Mouse (Mus musculus) embryo, embryonic 11.5 days (tissue): ENCODE data around the gene Ncaph.
"Not testable (repeated sequence)": the region's sequence is repeated elsewhere in the genome, so short reads cannot be mapped to it uniquely, and the experiment has no call there.

Experiments used
- DNase-seq: peaks from one replicate; pipeline ENCODE4 v3.0.0-alpha.2; 2012; ENCODE audit warnings: low read depth, low spot score

Ncaph gene

GRCm38 (mm10) chr2:127133621-127134461, at the start of gene Ncaph:
TSS of gene Ncaph (minus strand) at chr2:127133954.
- peak; percentile 89 for DNase-seq

DNA sequence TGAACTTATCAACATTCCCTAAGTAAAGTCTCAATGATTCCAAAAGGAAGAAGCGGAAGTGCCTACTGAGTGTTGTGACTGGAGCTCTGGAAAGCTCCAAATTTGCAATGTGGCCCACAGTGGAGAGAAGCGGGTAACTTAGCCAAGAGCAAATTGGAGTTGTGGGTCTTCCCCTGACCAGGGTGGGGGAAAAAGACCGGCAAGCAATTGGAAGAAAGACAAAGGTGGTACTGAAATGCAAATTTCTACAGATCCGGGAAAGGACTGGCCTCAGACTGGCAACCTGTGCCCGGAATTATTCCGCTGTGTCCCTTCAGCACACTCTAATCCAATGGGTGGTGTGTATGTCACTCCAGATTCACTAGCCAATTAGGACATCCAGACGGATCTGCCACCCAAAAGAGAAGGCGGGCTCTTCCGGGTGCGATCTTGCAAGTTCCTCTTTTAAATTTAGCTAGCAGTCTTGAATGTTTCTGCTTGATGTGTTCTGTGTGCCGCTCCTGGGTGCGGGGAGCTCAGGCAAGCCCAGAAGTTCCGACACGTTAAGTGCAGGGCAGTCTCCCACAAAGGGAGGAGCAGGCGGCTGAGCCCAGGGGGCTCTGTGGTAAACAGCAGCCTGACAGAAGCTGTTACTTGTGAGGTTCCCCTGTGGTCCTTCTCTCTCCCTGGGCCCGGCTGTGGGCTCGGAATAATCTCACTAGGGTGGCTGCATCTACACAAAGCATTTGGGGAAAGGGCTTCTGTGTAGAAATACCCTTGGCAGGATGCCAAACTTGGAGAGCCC, 49.0 kb upstream of the Ncaph start:
- DNase-seq: peak; percentile 56

GRCm38 (mm10) chr2:127166261-127166660, 32.5 kb upstream of the Ncaph start:
- DNase-seq: not testable (repeated sequence)

GRCm38 (mm10) chr2:127165675-127166074, 31.9 kb upstream of the Ncaph start:
- DNase-seq: no peak

- DNase-seq: no peak
These were observed 11.9 kb upstream of the Ncaph start for GRCm38 (mm10) chr2:127145699-127146098.

GRCm38 (mm10) chr2:127143158-127144063, 9.7 kb upstream of the Ncaph start, which contains the start of gene Itpripl1:
TSS of gene Itpripl1 (minus strand) at chr2:127143442.
- no peak for DNase-seq

DNA sequence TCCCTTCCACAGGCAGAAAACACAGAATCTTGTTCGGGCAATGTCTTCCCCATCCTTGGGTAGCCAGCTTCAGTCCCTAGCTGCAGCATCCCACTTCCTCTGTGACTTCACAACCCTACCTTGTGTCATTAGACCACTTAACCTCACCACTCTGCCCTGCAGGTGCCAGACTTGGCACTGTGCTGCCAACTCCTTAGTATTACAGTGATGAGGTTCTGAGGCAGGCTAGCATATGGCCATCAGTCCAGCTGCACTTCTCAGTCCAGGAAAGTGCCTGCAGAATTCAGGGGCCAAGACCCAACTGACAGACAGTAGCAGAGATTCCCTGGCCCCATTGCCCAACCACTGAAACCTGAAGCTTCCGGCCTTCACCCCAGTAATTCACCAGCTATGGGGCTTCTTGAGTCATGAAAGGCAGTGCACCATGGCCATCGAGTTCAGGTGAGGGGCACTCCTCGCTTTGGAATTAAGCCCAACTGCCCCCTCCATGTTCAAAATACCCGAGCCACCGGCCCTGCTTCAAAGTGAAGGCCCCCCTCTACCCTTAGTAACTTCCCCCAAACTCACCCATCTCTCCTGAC, 8.9 kb upstream of the Ncaph start:
- no peak for DNase-seq

DNA sequence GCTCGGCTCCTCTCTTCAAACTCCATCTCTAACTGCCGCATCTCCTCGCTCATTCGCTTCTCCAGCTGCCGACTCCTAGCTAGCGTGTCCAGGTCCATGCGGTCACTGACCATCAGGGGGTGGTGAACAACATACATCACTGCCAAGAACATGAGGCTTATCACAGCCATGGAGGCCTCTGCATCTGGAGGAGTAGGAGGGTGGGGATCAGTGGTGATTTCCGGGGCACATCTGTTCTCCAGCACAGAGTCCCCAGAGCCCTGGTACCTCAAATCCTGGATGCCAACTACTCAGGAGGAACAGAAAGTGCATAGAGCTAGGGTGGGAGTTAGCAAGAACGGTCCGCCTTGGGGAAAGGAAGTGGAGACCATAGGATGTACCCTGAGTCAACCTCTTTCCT, 8.3 kb upstream of the Ncaph start:
- DNase-seq: no peak

GRCm38 (mm10) chr2:127140011-127140410, 6.3 kb upstream of the Ncaph start:
- no peak for DNase-seq

DNA sequence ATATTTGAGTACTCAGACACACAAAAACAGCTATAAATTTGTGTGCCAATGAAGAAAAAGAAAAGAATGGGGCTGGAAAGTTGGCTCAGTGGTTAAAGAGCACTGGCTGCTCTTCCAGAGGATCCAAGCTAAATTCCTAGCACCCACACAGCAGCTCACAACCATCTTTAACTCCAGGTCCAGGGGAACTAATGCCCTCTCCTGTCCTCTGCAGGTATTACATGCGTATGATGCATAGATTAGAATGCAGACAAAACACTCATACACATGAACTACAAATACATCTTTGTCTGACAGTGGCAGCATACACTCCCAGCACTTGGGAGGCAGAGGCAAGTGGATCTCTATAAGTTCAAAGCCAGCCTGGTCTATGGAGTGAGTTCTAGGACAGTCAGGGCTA, 5.9 kb upstream of the Ncaph start:
- no peak for DNase-seq

GRCm38 (mm10) chr2:127139094-127139493, 5.3 kb upstream of the Ncaph start:
- DNase-seq: no peak

- no peak for DNase-seq
These were observed 4.7 kb upstream of the Ncaph start for GRCm38 (mm10) chr2:127138449-127138848.

DNA sequence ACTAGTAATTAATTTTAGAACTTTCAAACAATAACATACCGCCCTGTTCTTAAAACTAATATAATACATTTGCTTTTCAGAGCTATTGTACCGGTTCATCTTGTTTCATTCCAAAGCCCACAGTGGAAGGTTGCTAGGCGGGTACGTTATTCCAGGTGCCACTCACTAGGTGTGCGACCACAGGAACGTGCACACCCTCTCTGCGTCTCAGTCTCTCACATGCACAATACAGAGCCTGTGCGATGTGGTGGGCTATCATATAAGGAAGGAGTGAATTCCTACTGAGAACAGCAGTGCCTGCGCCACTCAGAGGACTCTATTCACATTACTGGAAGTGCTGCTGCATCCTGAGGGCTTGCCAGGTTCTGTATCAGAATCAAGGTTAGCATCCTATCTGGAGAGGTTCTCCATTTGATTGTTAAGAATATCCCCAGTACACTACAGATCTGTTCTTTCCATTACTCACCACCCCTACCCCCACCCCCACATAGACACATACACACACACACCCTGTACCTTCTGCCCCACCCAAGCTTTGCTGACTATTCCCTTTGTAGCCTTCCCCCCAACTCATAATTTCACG, 4.2 kb upstream of the Ncaph start:
- no peak for DNase-seq

- peak; percentile 60 for DNase-seq
These were observed 3.2 kb upstream of the Ncaph start for GRCm38 (mm10) chr2:127136979-127137378.

GRCm38 (mm10) chr2:127135255-127135654, 1.5 kb upstream of the Ncaph start:
- DNase-seq: not testable (repeated sequence)

DNA sequence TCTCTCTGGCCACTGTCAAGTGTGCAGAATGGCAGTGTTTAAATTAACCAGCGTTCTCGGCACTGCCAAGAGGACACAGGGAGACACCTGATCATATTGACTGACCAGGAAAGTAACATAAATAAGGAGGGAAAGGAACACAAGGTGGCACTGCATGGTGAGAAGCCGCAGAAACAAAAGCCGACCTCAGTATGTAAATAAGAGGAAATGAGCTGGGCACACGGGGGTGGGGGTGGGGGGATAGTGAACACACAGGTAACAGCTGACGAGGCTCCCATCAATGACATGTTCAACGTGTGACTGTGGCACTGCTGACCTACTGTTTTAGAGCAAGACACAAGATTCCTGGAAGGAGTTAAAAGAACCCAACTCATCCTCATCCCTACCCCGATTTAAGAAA, 2.4 kb downstream of the Ncaph start:
- no peak for DNase-seq

GRCm38 (mm10) chr2:127128926-127129325, 4.8 kb downstream of the Ncaph start:
- no peak for DNase-seq

DNA sequence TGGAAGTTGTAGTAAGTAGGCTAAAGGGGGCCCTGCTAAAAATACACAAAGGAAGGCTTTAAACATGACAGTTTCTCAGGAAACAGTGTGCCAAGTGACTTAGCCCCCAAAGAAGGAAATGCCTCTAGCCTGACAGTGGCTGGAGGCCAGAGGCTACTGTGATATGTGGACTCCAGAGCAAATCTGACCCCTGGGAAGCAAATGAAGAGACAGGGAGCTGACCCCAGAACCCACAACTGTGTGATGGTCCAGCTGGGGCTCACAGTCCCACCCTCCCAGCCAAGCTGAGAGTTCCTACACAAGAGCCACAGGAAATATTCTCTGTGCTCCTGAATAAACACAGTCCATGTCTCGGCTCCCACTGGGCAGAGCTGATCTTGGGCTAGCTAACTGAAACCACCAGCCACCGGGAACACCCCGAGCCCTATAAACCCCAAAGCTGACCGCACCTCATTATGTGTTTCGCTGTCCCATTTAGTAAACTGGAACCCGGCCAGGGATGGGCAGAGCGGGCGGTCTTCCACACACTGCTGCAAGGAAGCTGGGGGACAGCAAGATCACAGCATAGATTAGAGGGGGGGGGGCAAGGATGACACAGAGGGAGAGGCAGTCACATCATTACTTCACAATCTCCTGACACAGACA, 12.0 kb downstream of the Ncaph start:
- DNase-seq: no peak

DNA sequence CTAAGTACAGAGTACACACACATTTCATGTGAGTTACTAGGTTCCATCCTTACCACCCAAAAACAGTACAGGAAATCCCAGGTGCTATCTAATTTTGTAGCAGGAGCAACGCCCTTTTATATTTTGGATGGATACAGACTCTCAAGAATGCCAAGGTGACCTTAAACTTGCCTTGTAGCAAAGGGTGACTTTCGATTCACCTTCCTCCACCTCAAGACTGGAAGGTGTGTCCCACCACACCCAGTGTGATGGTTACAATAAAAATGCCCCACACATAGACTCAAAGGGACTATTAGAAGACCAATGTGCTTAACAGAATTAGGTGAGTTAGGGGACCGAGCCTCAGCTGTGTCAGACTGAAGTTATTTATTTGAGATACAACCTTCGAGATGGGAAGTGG, 24.8 kb downstream of the Ncaph start:
- DNase-seq: no peak

GRCm38 (mm10) chr2:127092000-127092399, 41.8 kb downstream of the Ncaph start:
- no peak for DNase-seq
